Mouse (Mus musculus) left cerebral cortex, adult 18-20 months (tissue): ENCODE measurements at regions not wholly inside any gene's neighbourhood (a gene's known extent, or its start where the extent isn't known, plus 50 kb on each side); places are given as distances from the start of the nearest gene placed in this dataset.

Source experiments
- DNase-seq, 2 experiments: peaks; one replicate each; pipeline ENCODE4 v3.0.0; 2021 to 2022; ENCODE audit warnings: low spot score in 2 of 2, mixed read lengths in 1 of 2

GRCm38 (mm10) chr9:63896073-63896807 is 125.6 kb downstream of the Smad6 start:
- DNase-seq = no peak

GRCm38 (mm10) chr9:63892235-63892971 is 129.5 kb downstream of the Smad6 start:
- DNase-seq = no peak

- no peak for DNase-seq
Measured at GRCm38 (mm10) chr9:63890717-63891116, 131.1 kb downstream of the Smad6 start.

GRCm38 (mm10) chr9:63889570-63889969 is 131.8 kb upstream of the Smad3 start:
- DNase-seq = no peak

GRCm38 (mm10) chr9:63884971-63885370 is 127.2 kb upstream of the Smad3 start:
- DNase-seq = no peak

GRCm38 (mm10) chr9:63883738-63884520 is 126.1 kb upstream of the Smad3 start:
- no peak for DNase-seq

- DNase-seq = no peak
Measured at GRCm38 (mm10) chr9:63881692-63882091, 123.9 kb upstream of the Smad3 start.

- no peak for DNase-seq
Measured at GRCm38 (mm10) chr9:63881261-63881563, 123.4 kb upstream of the Smad3 start.

GRCm38 (mm10) chr9:63880487-63881260 is 122.9 kb upstream of the Smad3 start:
- no peak for DNase-seq

- DNase-seq = no peak
Measured at GRCm38 (mm10) chr9:63879710-63880428, 122.1 kb upstream of the Smad3 start.

- no peak for DNase-seq
Measured at GRCm38 (mm10) chr9:63877864-63878263, 120.1 kb upstream of the Smad3 start.

- no peak for DNase-seq
Measured at GRCm38 (mm10) chr9:63876886-63877285, 119.1 kb upstream of the Smad3 start.

- no peak for DNase-seq
Measured at GRCm38 (mm10) chr9:63876023-63876422, 118.2 kb upstream of the Smad3 start.

- no peak for DNase-seq
Measured at GRCm38 (mm10) chr9:63875193-63875592, 117.4 kb upstream of the Smad3 start.

GRCm38 (mm10) chr9:63864350-63864749 is 106.6 kb upstream of the Smad3 start:
- no peak for DNase-seq

GRCm38 (mm10) chr9:63863328-63863727 is 105.5 kb upstream of the Smad3 start:
- DNase-seq = no peak

GRCm38 (mm10) chr9:63862427-63862826 is 104.6 kb upstream of the Smad3 start:
- DNase-seq = no peak

GRCm38 (mm10) chr9:63861418-63861817 is 103.6 kb upstream of the Smad3 start:
- DNase-seq = no peak

GRCm38 (mm10) chr9:63860196-63860595 is 102.4 kb upstream of the Smad3 start:
- DNase-seq = no peak

- peak; percentile 47 to 63 for DNase-seq
Measured at GRCm38 (mm10) chr9:63856065-63856736, 98.4 kb upstream of the Smad3 start.
